Mouse (Mus musculus): ENCODE measurements around the gene Rtn4.

Rtn4 gene

GRCm38 (mm10) chr11:29765063-29765462 lies 72.3 kb downstream of the Rtn4 start:
- no peak for DNase-seq (ENCODE audit: extremely low spot score)

DNA sequence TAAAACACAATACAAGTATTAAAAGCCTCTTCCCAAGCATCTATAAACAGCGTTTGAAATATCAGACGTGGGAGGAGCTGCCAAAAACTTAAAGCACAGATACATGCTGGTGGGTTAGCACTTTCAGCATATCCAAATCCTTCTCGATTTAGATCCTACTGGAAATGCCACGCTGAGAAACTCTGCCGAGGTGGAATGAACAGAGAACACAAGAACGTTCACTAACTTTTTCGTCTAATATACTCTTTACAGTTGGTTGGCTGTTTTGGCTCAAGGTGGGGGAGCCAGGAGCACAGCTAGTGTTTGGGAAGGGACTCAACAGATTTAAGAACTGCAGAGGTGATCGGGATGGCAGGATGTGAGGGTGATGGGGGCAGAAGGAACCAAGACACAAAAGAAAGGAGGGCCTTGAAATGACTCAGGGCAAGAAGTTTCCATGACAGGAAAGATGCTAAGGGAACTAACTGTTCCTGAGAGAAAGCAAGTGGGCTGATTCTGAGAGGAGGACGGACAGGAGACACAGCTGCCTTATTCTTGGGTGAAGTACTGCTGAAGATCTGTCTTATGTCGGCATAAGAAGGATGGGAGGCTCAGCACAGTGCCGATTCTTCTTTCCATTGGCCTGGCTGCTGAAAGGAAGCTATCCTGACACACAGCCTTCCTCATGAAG lies 73.7 kb downstream of the Rtn4 start:
- DNase-seq (ENCODE audit: extremely low spot score), result no peak

- no peak for DNase-seq (ENCODE audit: extremely low spot score)
These were observed 75.8 kb downstream of the Rtn4 start for GRCm38 (mm10) chr11:29768523-29768922.

- DNase-seq (ENCODE audit: extremely low spot score), result no peak
These were observed 78.1 kb downstream of the Rtn4 start for GRCm38 (mm10) chr11:29770666-29771400.

- DNase-seq (ENCODE audit: extremely low spot score), result no peak
These were observed 79.5 kb downstream of the Rtn4 start for GRCm38 (mm10) chr11:29772279-29772678.

DNA sequence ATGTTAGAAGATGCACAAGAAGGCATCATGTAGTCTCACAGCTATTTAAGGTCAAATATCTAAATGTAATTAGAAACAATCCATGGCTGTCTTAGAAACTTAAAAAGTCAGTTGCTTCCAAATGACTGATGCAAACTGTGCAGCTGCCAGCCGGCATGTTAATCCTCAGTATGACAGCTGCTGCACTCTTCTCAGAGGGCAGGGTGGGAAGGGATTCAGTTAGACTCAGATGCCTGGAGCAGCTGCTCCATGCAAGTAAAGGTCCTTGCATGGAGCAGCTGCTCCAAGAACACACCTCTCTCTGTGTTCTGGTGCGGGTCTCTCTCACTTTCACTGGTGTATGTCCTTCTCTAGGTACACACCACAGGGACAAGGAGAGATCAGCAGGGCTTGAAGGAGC lies 81.5 kb downstream of the Rtn4 start:
- DNase-seq (ENCODE audit: extremely low spot score), result no peak

DNA sequence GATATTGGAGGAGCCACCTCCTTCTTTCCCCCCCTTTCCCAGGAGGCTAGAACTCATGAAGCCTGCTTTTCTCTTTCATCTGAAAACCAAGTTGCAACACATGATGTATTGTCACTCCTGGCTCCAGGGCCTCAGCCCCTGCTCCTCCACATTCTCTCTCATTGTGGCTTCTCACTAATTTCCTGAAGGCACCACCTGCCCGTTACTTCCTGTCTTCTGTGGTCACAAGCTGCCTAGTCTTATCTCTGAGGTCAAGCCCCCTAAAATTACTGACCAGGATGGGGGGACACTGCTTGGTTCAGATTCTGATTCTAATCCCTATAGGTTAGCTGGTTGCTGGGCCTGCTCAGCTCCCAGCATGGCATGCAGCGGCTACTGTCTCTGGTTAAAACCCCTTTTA lies 82.0 kb downstream of the Rtn4 start:
- DNase-seq (ENCODE audit: extremely low spot score), result no peak

- DNase-seq (ENCODE audit: extremely low spot score), result no peak
These were observed 85.2 kb downstream of the Rtn4 start for GRCm38 (mm10) chr11:29777964-29778363.

DNA sequence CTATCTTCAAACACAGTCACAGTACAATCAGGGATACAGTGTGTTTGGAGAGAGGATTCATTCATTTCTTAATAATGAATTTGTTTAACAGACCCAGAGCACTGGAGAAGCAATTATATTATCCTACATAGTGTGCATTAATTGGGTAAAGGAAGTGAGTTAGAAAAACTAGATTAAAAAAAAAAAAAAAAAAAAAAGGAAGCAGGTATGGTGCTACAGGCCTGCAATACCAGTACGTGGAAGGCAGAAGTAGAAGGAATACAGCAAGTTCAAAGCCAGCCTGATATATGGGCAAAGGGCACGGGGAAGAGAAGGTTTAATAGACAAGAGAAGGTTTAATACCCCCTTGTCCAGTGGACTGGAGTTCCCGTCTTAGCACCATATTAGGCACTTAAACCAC lies 86.2 kb downstream of the Rtn4 start:
- no peak for DNase-seq (ENCODE audit: extremely low spot score)

DNA sequence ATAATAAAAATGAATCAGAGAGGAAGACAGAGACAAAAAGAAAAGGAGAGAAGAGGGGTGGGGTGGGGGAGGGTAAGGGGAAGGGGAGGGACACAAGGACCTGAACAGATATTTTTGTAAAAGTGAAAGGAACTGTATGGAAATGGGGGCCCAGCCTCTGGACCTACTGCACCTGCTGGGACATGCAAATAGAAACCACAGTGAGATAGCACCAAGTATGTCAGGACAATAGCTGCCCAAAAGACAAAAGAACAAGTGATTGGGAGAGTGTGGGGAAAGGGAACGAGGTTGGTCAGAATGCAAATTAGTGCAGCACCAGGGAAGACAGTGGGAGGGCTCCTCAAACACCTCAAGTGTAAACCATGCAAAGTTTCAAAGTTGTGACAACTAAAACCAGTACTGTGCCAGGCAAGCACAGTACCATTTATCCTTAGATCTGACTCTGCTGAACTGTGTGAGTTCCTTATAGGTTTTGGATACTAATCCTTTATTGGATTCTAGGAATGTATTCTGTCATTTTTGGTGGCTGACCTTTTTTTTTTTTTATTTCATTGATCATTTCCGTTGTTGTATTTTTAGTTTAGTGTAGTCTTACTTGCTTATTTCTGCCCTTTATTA lies 86.8 kb downstream of the Rtn4 start:
- DNase-seq (ENCODE audit: extremely low spot score), result no peak

DNA sequence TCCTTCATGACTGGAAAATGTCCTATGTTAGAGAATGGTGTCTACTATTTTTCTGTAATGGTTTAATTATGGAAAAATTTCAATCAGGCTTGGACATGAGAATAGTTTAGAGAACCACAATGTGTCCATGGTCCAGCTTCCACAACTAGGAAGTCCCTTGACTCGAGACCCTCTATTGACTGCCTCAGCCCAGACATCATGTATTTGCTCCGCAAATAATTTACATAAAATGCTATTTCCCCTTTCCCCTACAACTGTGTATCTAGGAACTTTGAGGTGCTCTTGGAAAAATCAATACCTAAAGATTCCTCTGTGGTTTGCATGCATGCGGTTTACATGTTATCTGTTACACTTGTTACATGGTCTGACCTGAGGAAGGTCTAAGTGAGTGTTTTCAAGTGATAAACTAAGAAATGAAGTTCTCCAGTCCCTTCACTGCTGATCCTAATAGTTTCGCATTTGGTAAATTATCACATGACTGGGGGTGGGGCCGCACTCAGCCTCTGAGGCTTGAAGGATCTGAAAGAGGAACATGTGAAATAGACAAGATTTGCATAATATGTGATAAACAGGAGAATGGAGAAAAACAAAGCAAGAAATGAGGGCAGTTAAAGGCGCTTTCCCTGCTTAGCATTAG lies 94.0 kb downstream of the Rtn4 start:
- no peak for DNase-seq (ENCODE audit: extremely low spot score)

GRCm38 (mm10) chr11:29787473-29787872 lies 94.7 kb downstream of the Rtn4 start:
- DNase-seq (ENCODE audit: extremely low spot score), result no peak

DNA sequence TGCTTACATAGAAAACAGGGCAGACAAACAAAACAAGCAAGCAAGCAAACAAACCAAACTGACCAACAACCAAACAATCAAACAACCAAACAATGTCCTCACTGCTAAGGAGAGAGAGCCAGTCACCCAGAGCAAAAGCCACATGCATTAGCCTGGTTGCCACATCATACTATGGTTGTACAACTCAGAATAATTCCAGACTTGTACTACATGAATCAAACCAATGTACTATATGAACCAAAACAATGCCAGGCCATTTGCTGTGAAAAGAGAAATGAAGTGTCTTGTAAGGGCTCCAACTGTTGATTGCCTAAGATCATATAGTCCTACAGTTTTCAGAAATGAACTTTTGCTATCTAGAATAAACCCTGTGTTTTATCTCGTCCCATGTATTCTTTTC lies 95.8 kb downstream of the Rtn4 start:
- no peak for DNase-seq (ENCODE audit: extremely low spot score)

GRCm38 (mm10) chr11:29788921-29789638 lies 96.3 kb downstream of the Rtn4 start:
- no peak for DNase-seq (ENCODE audit: extremely low spot score)

DNA sequence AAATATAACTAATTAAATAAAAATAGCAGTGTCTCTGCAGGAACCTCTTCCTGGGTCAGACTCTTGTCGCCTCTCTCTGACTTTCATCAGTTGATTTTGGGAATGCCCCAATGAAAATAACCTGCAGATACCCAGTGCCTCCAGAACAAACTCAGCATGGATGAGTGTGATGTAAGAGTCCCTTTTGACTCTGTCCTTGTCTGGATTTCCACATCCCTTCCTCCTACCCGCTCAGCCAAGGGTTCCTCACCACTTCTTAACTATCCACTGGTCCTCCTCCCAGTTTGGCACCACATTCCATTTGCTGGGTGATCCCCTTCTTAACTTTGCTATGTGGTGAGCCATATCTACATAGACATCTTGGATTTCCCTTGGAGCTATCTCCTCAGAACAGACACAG lies 98.0 kb downstream of the Rtn4 start:
- DNase-seq (ENCODE audit: extremely low spot score), result no peak

All from embryo, embryonic 9.5 days (tissue).